Mouse (Mus musculus) embryonic fibroblast, embryonic 13.5 days (primary cell): ENCODE measurements around the gene Pfkfb4.

Source experiments
- CTCF ChIP-seq: IDR thresholded peaks from 2 replicates; pipeline ENCODE4 v1.5.1; 2011; ENCODE audit warnings: mild to moderate bottlenecking, control low read depth, low read length, moderate library complexity, borderline replicate concordance; ENCODE audit not compliant: insufficient read depth
- POLR2A ChIP-seq: IDR thresholded peaks from 2 replicates; pipeline ENCODE4 v1.6.1; 2011; ENCODE audit warnings: low read depth, mild to moderate bottlenecking, control low read depth, low read length, moderate library complexity

GRCm38 (mm10) chr9:108992620-108993361, 1.2 kb downstream of the Pfkfb4 start:
- no peak for TF ChIP-seq POLR2A
- no peak for TF ChIP-seq CTCF
